In the genomic region with DNA sequence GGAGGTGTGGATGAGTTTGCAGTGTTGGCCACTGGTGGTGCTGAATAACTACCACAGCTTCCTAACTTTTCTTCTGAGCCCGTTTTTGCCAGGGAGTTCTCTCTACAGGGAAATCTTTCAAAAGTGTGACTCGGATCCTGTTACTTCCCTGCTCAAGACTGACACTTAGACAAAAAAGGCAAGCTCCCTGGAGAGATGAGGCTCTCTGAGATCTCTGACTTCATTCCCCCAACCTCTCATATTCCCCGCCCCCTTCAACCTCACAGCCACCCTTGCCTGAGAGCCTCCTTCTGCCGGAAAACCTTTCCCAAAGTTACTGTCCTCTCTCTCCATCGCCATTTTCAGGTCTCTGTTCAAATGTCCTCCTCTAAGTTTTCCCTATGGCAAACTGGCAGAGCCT, we compare ENCODE assay signal across 11 mouse cellular contexts. TPM values are rescaled to one million over a fixed set of nuclear protein-coding genes. Genes with fewer than 3 reads are reported as not detected.
"Had no signal": no experiment of that assay in that cellular context is flagged by ENCODE, and none has a peak within 500 bp of the region (broad histone marks: within the 10 kb centered on the region; RNA-seq: fewer than 3 reads in every experiment).

No protein-coding gene starts in this region.

- H3K27ac ChIP-seq: limb, embryonic 13.5 days; liver, embryonic 14.5 days; midbrain, embryonic 12.5 days had no signal

- DNase-seq: kidney, postnatal 10 days; left cerebral cortex, postnatal 4 days; lung, adult 18-20 months; right cerebral cortex, postnatal 14 days; thymus, adult 18-20 months; thymus, postnatal 25 days had no signal

- H3K27me3 ChIP-seq: midbrain, embryonic 12.5 days had no signal

- H3K4me2 ChIP-seq: limb, embryonic 13.5 days; midbrain, embryonic 12.5 days had no signal

- H3K9me3 ChIP-seq: limb, embryonic 13.5 days; midbrain, embryonic 12.5 days had no signal

- H3K4me3 ChIP-seq: limb, embryonic 13.5 days; midbrain, embryonic 12.5 days had no signal

- H3K9ac ChIP-seq: liver, embryonic 14.5 days; midbrain, embryonic 12.5 days had no signal

- H3K36me3 ChIP-seq: limb, embryonic 13.5 days; midbrain, embryonic 12.5 days had no signal

- ATAC-seq: midbrain, embryonic 16.5 days had no signal

RNA-seq across cellular contexts. Expression of a gene that starts 14.8 kb away (rescaled TPM):
- total RNA-seq: megakaryocyte-erythroid progenitor cell, adult 5-6 weeks had no signal
